Mouse (Mus musculus) gastrocnemius, postnatal 14 days (tissue): ENCODE data around the gene Scn4a. TPM values are rescaled to one million over a fixed set of nuclear protein-coding genes. Genes with fewer than 3 reads are reported as not detected.
A peak's percentile ranks its signal among the peaks of the same experiment; 100 is the strongest.
"Not testable (repeated sequence)": the region's sequence is repeated elsewhere in the genome, so short reads cannot be mapped to it uniquely, and the experiment has no call there.

ENCODE experiments used
- DNase-seq: peaks from one replicate; pipeline ENCODE4 v3.0.0; 2021; ENCODE audit warnings: mixed read lengths
- intact Hi-C: fragments of 180-260 bp; cut with DNase I; formaldehyde crosslinking; loops from one replicate; pipeline ENCODE4 v1.15.1; 2025; ENCODE audit warnings: low total_unique reads
- total RNA-seq, 2 experiments: library from RNA; stranded (reverse); gene quantifications; 2 replicates each; pipeline ENCODE4 v1.2.3; 2021

The Scn4a gene
- total RNA-seq, 2 experiments from 2014 or later = 178 to 181 TPM

GRCm38 (mm10) chr11:106365366-106365765 lies 12.3 kb upstream of the Scn4a start, which contains the start of gene Prr29:
Gene Prr29 (plus strand): TSS chr11:106365472.
- DNase-seq = peak; percentile 66
- intact Hi-C loops = no loop called here

GRCm38 (mm10) chr11:106364712-106365111 lies 11.6 kb upstream of the Scn4a start:
- DNase-seq = peak; percentile 75
- intact Hi-C loops = no loop called here

GRCm38 (mm10) chr11:106359350-106359749 lies 6.3 kb upstream of the Scn4a start:
- DNase-seq = no peak
- intact Hi-C loops = no loop called here

GRCm38 (mm10) chr11:106355382-106356128 lies 2.5 kb upstream of the Scn4a start:
- intact Hi-C loops = no loop called here
- DNase-seq = peak; percentile 48

GRCm38 (mm10) chr11:106354181-106354580 lies 1.1 kb upstream of the Scn4a start:
- intact Hi-C loops = no loop called here
- no peak for DNase-seq

- intact Hi-C loops = no loop called here
- DNase-seq = no peak
Observed at GRCm38 (mm10) chr11:106351941-106352340, 1.1 kb downstream of the Scn4a start.

GRCm38 (mm10) chr11:106351253-106351652 lies 1.8 kb downstream of the Scn4a start:
- intact Hi-C loops = no loop called here
- DNase-seq = no peak

GRCm38 (mm10) chr11:106350853-106351252 lies 2.2 kb downstream of the Scn4a start:
- intact Hi-C loops = no loop called here
- DNase-seq = peak; percentile 64

GRCm38 (mm10) chr11:106349772-106350171 lies 3.3 kb downstream of the Scn4a start:
- intact Hi-C loops = no loop called here
- no peak for DNase-seq

- no peak for DNase-seq
- intact Hi-C loops = no loop called here
Observed at GRCm38 (mm10) chr11:106344910-106345309, 8.2 kb downstream of the Scn4a start.

- intact Hi-C loops = no loop called here
- peak; percentile 52 for DNase-seq
Observed at GRCm38 (mm10) chr11:106340990-106341520, 12.0 kb downstream of the Scn4a start.

- DNase-seq, intact Hi-C loops: not testable (repeated sequence)
Observed at GRCm38 (mm10) chr11:106339323-106339722, 13.8 kb downstream of the Scn4a start.

- intact Hi-C loops = no loop called here
- no peak for DNase-seq
Observed at GRCm38 (mm10) chr11:106338870-106339269, 14.2 kb downstream of the Scn4a start.

GRCm38 (mm10) chr11:106338029-106338428 lies 15.1 kb downstream of the Scn4a start:
- intact Hi-C loops = no loop called here
- no peak for DNase-seq

GRCm38 (mm10) chr11:106334066-106334465 lies 19.0 kb downstream of the Scn4a start:
- DNase-seq = peak; percentile 64
- intact Hi-C loops = no loop called here

GRCm38 (mm10) chr11:106332458-106332857 lies 20.6 kb downstream of the Scn4a start:
- DNase-seq = no peak
- intact Hi-C loops = no loop called here

- intact Hi-C loops = no loop called here
- no peak for DNase-seq
Observed at GRCm38 (mm10) chr11:106329682-106330081, 23.4 kb downstream of the Scn4a start.

- DNase-seq = no peak
- intact Hi-C loops = no loop called here
Observed at GRCm38 (mm10) chr11:106329128-106329527, 24.0 kb downstream of the Scn4a start.

- intact Hi-C loops = no loop called here
- DNase-seq = peak; percentile 56
Observed at GRCm38 (mm10) chr11:106328521-106328920, 24.6 kb downstream of the Scn4a start.

GRCm38 (mm10) chr11:106326475-106326874 lies 26.6 kb downstream of the Scn4a start:
- intact Hi-C loops = no loop called here
- no peak for DNase-seq

- intact Hi-C loops = no loop called here
- DNase-seq = peak; percentile 55
Observed at GRCm38 (mm10) chr11:106325566-106326206, 27.4 kb downstream of the Scn4a start.
